Mouse (Mus musculus): ENCODE measurements at regions not wholly inside any gene's neighbourhood (a gene's known extent, or its start where the extent isn't known, plus 50 kb on each side); places are given as distances from the start of the nearest gene placed in this dataset.
A peak's percentile ranks its signal among the peaks of the same experiment; 100 is the strongest.

DNA sequence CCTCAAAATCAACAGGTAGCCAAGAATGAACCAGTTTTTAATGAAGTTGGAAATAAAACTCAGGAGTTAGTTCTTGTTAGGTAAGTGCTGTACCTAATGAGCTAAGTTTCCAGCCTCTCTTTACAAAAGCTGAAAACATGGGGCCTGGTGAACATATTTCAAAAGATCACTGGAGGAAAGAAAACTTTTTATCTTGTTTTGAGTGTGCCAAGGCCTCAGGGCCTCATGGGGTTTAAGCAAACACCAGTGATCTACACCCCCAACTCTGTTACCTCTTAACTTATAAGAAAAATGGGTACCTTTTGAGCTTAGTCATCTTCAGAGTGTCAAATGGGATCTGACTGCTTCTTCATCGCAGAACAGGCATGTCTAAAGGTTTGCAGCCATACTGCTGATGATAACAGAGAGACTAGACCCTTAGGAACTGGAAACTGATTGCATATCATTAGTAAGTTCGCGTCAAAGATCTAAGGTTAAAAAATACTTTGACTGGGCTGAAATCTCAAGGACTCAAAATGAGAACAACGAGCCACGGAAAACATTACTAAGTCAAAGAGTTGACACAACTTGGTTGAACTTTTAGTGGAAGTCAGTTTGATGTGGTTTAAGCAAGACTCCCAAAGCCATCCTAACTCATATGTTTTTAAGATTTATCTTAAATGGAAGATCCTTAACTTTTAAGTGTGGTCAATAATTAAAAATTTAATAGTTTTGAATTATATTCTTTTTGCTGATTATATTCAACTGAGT is 54.7 kb upstream of the Zfand6 start:
- no peaks in the 10 kb centered on the region for H3K36me3 ChIP-seq (replicated peaks; ENCODE audit: control insufficient read depth, insufficient read depth, low read depth, low read length)
- no peaks in the 10 kb centered on the region for H3K9me3 ChIP-seq (replicated peaks; ENCODE audit: control insufficient read depth, low read length)
- no peak overlapping the region for H3K9ac ChIP-seq (replicated peaks; ENCODE audit: low read length)
- DNase-seq (ENCODE audit: low spot score) (no peak), ATAC-seq (replicated peaks; ENCODE audit: insufficient number of reproducible peaks, low FRiP score, low TSS enrichment, low read depth) (no peak)
- 95% methylated on average over 5 of the region's 5 CpGs for WGBS
- no peaks in the 10 kb centered on the region for H3K27me3 ChIP-seq (ENCODE audit: control insufficient read depth, insufficient read depth, low read length)
- no peak overlapping the region for H3K27ac ChIP-seq (replicated peaks; ENCODE audit: low read depth, low read length)
- no peak overlapping the region for H3K4me3 ChIP-seq (ENCODE audit: low read depth, low read length)
- H3K4me1 ChIP-seq (ENCODE audit: control insufficient read depth, insufficient read depth, low read length): no peaks in the 10 kb centered on the region
- no peak overlapping the region for H3K4me2 ChIP-seq (ENCODE audit: low read depth, low read length)

DNA sequence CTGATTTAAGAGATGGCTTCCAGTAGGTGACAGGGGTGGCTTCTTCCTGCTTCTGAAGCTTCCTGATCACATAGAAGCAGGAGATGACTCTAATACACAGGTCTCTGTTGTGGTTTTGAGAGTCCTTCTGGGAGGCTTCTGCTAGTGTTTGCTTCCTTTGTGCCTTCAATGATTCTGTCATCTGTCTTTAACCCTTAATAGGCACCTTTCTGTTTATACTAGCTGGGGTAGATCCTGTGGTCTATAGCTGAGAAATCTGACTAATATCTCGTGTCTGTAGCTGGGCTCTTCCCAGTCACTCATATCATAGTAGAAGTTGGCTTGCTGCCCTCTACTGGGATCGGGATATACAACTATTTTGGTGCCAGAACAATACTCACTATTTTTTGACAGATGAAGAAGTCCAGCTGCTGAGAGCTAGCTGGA is 50.2 kb upstream of the Zfand6 start:
- no peaks in the 10 kb centered on the region for H3K27me3 ChIP-seq (ENCODE audit: control insufficient read depth, insufficient read depth, low read length)
- H3K36me3 ChIP-seq (replicated peaks; ENCODE audit: control insufficient read depth, insufficient read depth, low read depth, low read length): no peaks in the 10 kb centered on the region
- H3K4me2 ChIP-seq (ENCODE audit: low read depth, low read length): no peak overlapping the region
- H3K27ac ChIP-seq (replicated peaks; ENCODE audit: low read depth, low read length): no peak overlapping the region
- ATAC-seq (replicated peaks; ENCODE audit: insufficient number of reproducible peaks, low FRiP score, low TSS enrichment, low read depth): no peak
- DNase-seq (ENCODE audit: low spot score): peak; percentile 34
- H3K9me3 ChIP-seq (replicated peaks; ENCODE audit: control insufficient read depth, low read length): no peaks in the 10 kb centered on the region
- no peak overlapping the region for H3K9ac ChIP-seq (replicated peaks; ENCODE audit: low read length)
- no peak overlapping the region for H3K4me3 ChIP-seq (ENCODE audit: low read depth, low read length)
- no peaks in the 10 kb centered on the region for H3K4me1 ChIP-seq (ENCODE audit: control insufficient read depth, insufficient read depth, low read length)
- WGBS: 26% methylated on average over 2 of the region's 2 CpGs

All from embryonic facial prominence, embryonic 11.5 days (tissue).